Mouse (Mus musculus) neural tube, embryonic 11.5 days (tissue): ENCODE data around the gene Pigx. TPM values are rescaled to one million over a fixed set of nuclear protein-coding genes. Genes with fewer than 3 reads are reported as not detected.

Experiments
- ATAC-seq: fragments of 200-750 bp; cut with Nextera tagmentation; 2 replicates; pipeline ENCODE4 v1.8.0; 2017; ENCODE audit warnings: moderate number of reproducible peaks, mild to moderate bottlenecking, moderate TSS enrichment, moderate library complexity; ENCODE audit not compliant: insufficient read depth, low FRiP score, low TSS enrichment
- DNase-seq: peaks from one replicate; pipeline ENCODE4 v3.0.0-alpha.2; 2015; ENCODE audit warnings: low spot score
- H3K27ac ChIP-seq: fragments of 300-500 bp; sonication (generic); 2 replicates; pipeline ENCODE4 v1.5.1; 2014; ENCODE audit warnings: low read depth, mild to moderate bottlenecking, low read length
- H3K27me3 ChIP-seq: fragments of 300-500 bp; sonication (generic); 2 replicates; pipeline ENCODE4 v1.6.1; 2014; ENCODE audit warnings: mild to moderate bottlenecking, low read length, mixed read lengths; ENCODE audit not compliant: control insufficient read depth, insufficient read depth
- H3K36me3 ChIP-seq: fragments of 300-500 bp; sonication (generic); 2 replicates; pipeline ENCODE4 v1.6.1; 2014; ENCODE audit warnings: mild to moderate bottlenecking, low read length, moderate library complexity, mixed read lengths; ENCODE audit not compliant: control insufficient read depth, insufficient read depth
- H3K4me1 ChIP-seq: fragments of 300-500 bp; sonication (generic); 2 replicates; pipeline ENCODE4 v1.6.1; 2014; ENCODE audit warnings: low read length, mixed read lengths; ENCODE audit not compliant: control insufficient read depth, insufficient read depth
- H3K4me2 ChIP-seq: fragments of 300-500 bp; sonication (generic); 2 replicates; pipeline ENCODE4 v1.6.1; 2014; ENCODE audit warnings: low read depth, mild to moderate bottlenecking, moderate library complexity
- H3K4me3 ChIP-seq: fragments of 300-500 bp; sonication (generic); 2 replicates; pipeline ENCODE4 v1.5.1; 2014; ENCODE audit warnings: low read depth, low read length
- H3K9ac ChIP-seq: fragments of 300-500 bp; sonication (generic); 2 replicates; pipeline ENCODE4 v1.6.1; 2014; ENCODE audit warnings: mild to moderate bottlenecking, low read length
- H3K9me3 ChIP-seq: fragments of 300-500 bp; sonication (generic); 2 replicates; pipeline ENCODE4 v1.6.1; 2016; ENCODE audit warnings: low read length; ENCODE audit not compliant: control insufficient read depth
- WGBS: fragments of 180-500 bp; shearing (Covaris S2); extraction: QIAGEN DNeasy Blood & Tissue Kit; methylation state at CpG from one replicate; pipeline ENCODE4 v1.1.7; 2014; 5-methylcytosine and 5-hydroxymethylcytosine counted together
- polyA plus RNA-seq: library from polyadenylated mRNA; unstranded; fragments of >200 nt; fragmentation: Nextera tagmentation; extraction: Ambion mirVana; gene quantifications from 2 replicates; pipeline ENCODE4 v1.2.1, GENCODE M21; 2014

Pigx gene
- polyA plus RNA-seq, 1 experiment from 2014 or later, result 128 TPM

GRCm38 (mm10) chr16:32042367-32042766 lies 57.2 kb downstream of the Pigx start:
- Histone ChIP-seq H3K27me3 (no peaks in the 10 kb centered on the region), H3K27ac (no peak overlapping the region), H3K4me3 (no peak overlapping the region), H3K36me3 (peaks cover 3% of the 10 kb centered on the region), H3K4me2 (no peak overlapping the region), H3K9me3 (no peaks in the 10 kb centered on the region), H3K4me1 (no peaks in the 10 kb centered on the region), H3K9ac (no peak overlapping the region)
- no peak for DNase-seq
- ATAC-seq, result no peak
- 92% methylated on average over 4 of the region's 4 CpGs for WGBS

Other genes starting within 250 kb of the Pigx start
- gene Meltf, start 220.9 kb downstream of the Pigx start, polyA plus RNA-seq, result 0.15 TPM in 1 of 2 replicates, not detected in the other
- 1.2 and 1.4 TPM in 2 replicates for gene Pigz, start 165.9 kb downstream of the Pigx start, polyA plus RNA-seq
- gene 0610012G03Rik, start 151.2 kb downstream of the Pigx start, polyA plus RNA-seq, result 81.0 and 87.9 TPM in 2 replicates
- gene Ncbp2, start 151.2 kb downstream of the Pigx start, polyA plus RNA-seq, result 139 and 145 TPM in 2 replicates
- 11.5 and 13.2 TPM in 2 replicates for gene Senp5, start 96.5 kb downstream of the Pigx start, polyA plus RNA-seq
- gene Pak2, start 20.4 kb downstream of the Pigx start, polyA plus RNA-seq, result 48.4 and 50.7 TPM in 2 replicates
- 41.5 and 47.2 TPM in 2 replicates for gene Cep19, start 60 bp upstream of the Pigx start, polyA plus RNA-seq
- 8.0 and 8.3 TPM in 2 replicates for gene Nrros, start 65.9 kb upstream of the Pigx start, polyA plus RNA-seq
- 0.27 TPM in 1 of 2 replicates, not detected in the other for gene Bex6, start 80.1 kb upstream of the Pigx start, polyA plus RNA-seq
- gene Fbxo45, start 147.4 kb upstream of the Pigx start, polyA plus RNA-seq, result 21.8 and 24.9 TPM in 2 replicates
- gene Wdr53, start 147.5 kb upstream of the Pigx start, polyA plus RNA-seq, result 19.2 and 19.4 TPM in 2 replicates
- not detected in 2 replicates for gene Smco1, start 171.7 kb upstream of the Pigx start, polyA plus RNA-seq
- gene Rnf168, start 177.7 kb upstream of the Pigx start, polyA plus RNA-seq, result 23.6 and 23.9 TPM in 2 replicates
- gene Ubxn7, start 232.5 kb upstream of the Pigx start, polyA plus RNA-seq, result 22.7 and 28.9 TPM in 2 replicates